Mouse (Mus musculus) C2C12 (cell line): ENCODE results near the gene Filip1l.

ENCODE experiments used
- CTCF ChIP-seq: IDR thresholded peaks from one replicate; pipeline ENCODE4 v1.5.1; 2011; ENCODE audit not compliant: control insufficient read depth, insufficient read depth, insufficient read length
- FOSL1 ChIP-seq: IDR thresholded peaks from one replicate; pipeline ENCODE4 v1.8.0; 2011; ENCODE audit warnings: mild to moderate bottlenecking, low read length; ENCODE audit not compliant: poor library complexity, insufficient read depth, severe bottlenecking
- MYOD1 ChIP-seq: IDR thresholded peaks from one replicate; pipeline ENCODE4 v1.6.1; 2011; ENCODE audit warnings: low read depth; ENCODE audit not compliant: control insufficient read depth, insufficient read length
- MYOG ChIP-seq: IDR thresholded peaks from one replicate; pipeline ENCODE4 v1.6.1; 2011; ENCODE audit not compliant: control insufficient read depth, insufficient read length; ENCODE audit errors: extremely low read depth

GRCm38 (mm10) chr16:57611768-57612167 lies 258.9 kb downstream of the Filip1l start:
- TF ChIP-seq MYOG (no peak), CTCF (no peak), FOSL1 (no peak), MYOD1 (no peak)
